Mouse (Mus musculus): ENCODE measurements around the gene Tesk1. TPM values are rescaled to one million over a fixed set of nuclear protein-coding genes. Genes with fewer than 3 reads are reported as not detected.

Tesk1 gene
- total and polyA plus RNA-seq, 2 experiments from 2014 or later = 18.9 to 184 TPM

DNA sequence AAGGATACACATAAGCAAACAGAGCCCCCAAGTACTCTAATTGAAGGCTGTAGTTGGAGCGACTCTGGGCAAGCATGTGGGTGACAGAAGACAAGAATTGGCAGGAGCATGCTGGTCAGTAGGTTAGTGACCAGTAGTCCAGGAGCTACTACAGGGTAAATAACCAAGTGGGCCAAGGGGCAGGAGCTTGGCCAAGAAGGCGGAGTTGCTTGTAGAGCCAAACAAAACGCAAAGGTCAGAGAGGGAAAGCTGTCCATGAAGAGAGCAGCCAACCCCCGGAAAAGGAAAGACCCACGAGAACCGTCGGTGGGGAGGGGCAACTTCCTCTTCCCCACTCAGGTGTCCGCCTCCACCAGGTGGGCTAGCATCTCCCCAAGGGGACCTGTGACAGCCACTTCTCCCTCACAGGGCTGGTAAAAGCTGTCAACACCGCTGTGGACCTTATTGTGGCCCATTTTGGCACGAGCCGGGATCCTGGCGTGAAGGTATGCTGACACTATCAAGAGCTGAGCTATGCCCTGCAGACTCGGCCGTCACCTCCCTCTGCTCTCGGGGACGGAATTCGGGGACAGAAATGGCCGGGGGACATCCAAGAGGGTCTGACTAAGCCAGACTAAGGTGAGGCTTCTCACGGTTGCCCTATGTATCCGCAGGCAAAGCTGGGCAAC is 18.3 kb upstream of the Tesk1 start:
- H3K9me3 ChIP-seq (ENCODE audit: low read length) = no peaks in the 10 kb centered on the region
- H3K27me3 ChIP-seq (ENCODE audit: insufficient read depth, low read length) = no peaks in the 10 kb centered on the region
- no peaks in the 10 kb centered on the region for H3K4me1 ChIP-seq (ENCODE audit: insufficient read depth, low read length)
- no peak overlapping the region for H3K9ac ChIP-seq (replicated peaks; ENCODE audit: low read length, poor library complexity, severe bottlenecking)
- H3K4me2 ChIP-seq (ENCODE audit: low read depth, low read length, poor library complexity, severe bottlenecking) = no peak overlapping the region
- DNase-seq (ENCODE audit: low spot score) = no peak
- TF ChIP-seq CTCF (IDR thresholded peaks at IDR 0.05) = no peak
- H3K4me3 ChIP-seq (ENCODE audit: low read depth, low read length) = no peak overlapping the region
- peaks cover 65% of the 10 kb centered on the region for H3K36me3 ChIP-seq (ENCODE audit: insufficient read depth, low read length)
- no peak overlapping the region for H3K27ac ChIP-seq (ENCODE audit: low read depth, low read length)
- WGBS = 92% methylated on average over 20 of the region's 20 CpGs
- ATAC-seq (ENCODE audit: low FRiP score) = no peak

DNA sequence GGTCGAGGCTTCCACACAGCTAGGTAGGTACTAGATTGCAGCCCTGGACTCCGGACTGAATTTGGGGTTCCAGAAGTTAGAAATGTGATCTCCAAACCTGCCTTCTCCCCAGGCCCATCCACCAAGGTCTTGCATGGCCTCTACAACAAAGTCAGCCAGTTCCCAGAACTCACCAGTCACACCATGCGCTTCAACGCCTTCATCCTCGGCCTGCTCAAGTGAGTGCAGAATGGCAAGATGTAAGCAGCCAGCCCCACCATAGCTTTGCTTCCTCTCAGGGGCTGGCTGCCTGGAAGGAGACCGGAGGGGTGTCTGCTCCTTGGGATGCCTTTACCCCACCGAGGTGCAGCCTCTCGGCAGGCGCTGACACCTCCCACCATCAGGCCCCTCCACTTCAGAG is 17.7 kb upstream of the Tesk1 start:
- TF ChIP-seq CTCF (IDR thresholded peaks at IDR 0.05) = no peak
- no peaks in the 10 kb centered on the region for H3K9me3 ChIP-seq (ENCODE audit: low read length)
- WGBS = 88% methylated on average over 9 of the region's 9 CpGs
- H3K36me3 ChIP-seq (ENCODE audit: insufficient read depth, low read length) = peaks cover 65% of the 10 kb centered on the region
- H3K4me2 ChIP-seq (ENCODE audit: low read depth, low read length, poor library complexity, severe bottlenecking) = no peak overlapping the region
- no peaks in the 10 kb centered on the region for H3K27me3 ChIP-seq (ENCODE audit: insufficient read depth, low read length)
- ATAC-seq (ENCODE audit: low FRiP score) (no peak), DNase-seq (ENCODE audit: low spot score) (no peak)
- H3K4me1 ChIP-seq (ENCODE audit: insufficient read depth, low read length) = no peaks in the 10 kb centered on the region
- no peak overlapping the region for H3K4me3 ChIP-seq (ENCODE audit: low read depth, low read length)
- no peak overlapping the region for H3K27ac ChIP-seq (ENCODE audit: low read depth, low read length)
- H3K9ac ChIP-seq (replicated peaks; ENCODE audit: low read length, poor library complexity, severe bottlenecking) = no peak overlapping the region

DNA sequence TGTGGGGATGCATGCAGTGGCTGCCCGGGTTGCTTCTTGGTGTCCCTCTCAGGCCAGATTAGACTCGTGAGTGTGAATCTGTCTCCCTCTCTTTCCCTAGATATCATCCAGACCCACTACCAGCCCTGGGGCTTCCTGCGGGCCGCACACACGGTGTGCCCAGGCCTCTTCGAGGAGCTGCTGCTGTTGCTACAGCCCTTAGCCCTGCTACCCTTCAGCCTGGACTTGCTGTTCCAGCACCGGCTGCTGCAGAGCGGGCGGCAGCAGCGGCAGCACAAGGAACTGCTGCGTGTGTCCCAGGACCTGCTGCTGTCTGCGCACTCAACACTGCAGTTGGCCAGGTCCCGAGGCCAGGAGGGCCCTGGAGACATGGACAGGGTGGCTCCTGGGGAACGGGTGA is 16.5 kb upstream of the Tesk1 start:
- H3K4me1 ChIP-seq (ENCODE audit: insufficient read depth, low read length) = no peaks in the 10 kb centered on the region
- no peaks in the 10 kb centered on the region for H3K27me3 ChIP-seq (ENCODE audit: insufficient read depth, low read length)
- no peaks in the 10 kb centered on the region for H3K9me3 ChIP-seq (ENCODE audit: low read length)
- no peak overlapping the region for H3K4me3 ChIP-seq (ENCODE audit: low read depth, low read length)
- DNase-seq (ENCODE audit: low spot score) (no peak), ATAC-seq (ENCODE audit: low FRiP score) (no peak)
- no peak overlapping the region for H3K9ac ChIP-seq (replicated peaks; ENCODE audit: low read length, poor library complexity, severe bottlenecking)
- no peak overlapping the region for H3K4me2 ChIP-seq (ENCODE audit: low read depth, low read length, poor library complexity, severe bottlenecking)
- TF ChIP-seq CTCF (IDR thresholded peaks at IDR 0.05) = no peak
- 31% methylated on average over 14 of the region's 14 CpGs for WGBS
- peaks cover 65% of the 10 kb centered on the region for H3K36me3 ChIP-seq (ENCODE audit: insufficient read depth, low read length)
- no peak overlapping the region for H3K27ac ChIP-seq (ENCODE audit: low read depth, low read length)

DNA sequence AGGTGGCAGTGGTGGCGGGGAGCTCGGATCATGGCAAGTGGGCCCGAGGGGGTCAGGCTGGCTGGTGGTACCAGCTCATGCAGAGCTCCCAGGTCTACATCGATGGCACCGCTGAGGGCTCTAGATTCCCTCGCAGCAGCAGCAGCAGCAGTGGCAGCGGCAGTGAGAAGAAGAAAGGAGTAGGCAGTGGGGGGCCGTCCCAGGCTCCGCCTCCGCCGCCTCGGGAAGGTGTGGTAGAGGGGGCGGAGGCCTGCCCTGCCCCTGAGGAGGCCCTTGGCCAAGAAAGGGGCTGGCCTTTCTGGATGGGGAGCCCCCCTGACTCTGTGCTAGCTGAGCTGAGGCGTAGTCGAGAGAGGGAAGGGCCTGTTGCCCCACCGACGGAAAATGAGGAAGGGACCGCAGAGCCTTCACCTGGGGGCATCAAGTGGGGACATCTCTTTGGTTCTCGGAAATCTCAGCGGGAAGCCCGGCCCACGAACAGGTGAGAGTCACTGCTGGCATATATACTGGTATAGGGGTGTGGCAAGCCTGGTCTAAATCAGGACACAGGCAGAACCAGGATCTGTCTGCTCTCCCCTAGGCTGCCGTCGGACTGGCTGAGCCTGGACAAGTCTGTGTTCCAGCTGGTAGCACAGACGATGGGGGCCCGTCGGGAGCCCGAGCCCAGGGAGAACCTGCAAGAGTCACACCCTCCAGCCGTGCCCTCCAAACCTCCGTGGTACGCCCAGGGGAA is 15.9 kb upstream of the Tesk1 start:
- Histone ChIP-seq H3K4me2 (ENCODE audit: low read depth, low read length, poor library complexity, severe bottlenecking) (no peak overlapping the region), H3K4me3 (ENCODE audit: low read depth, low read length) (no peak overlapping the region), H3K4me1 (ENCODE audit: insufficient read depth, low read length) (no peaks in the 10 kb centered on the region), H3K9me3 (ENCODE audit: low read length) (no peaks in the 10 kb centered on the region), H3K27ac (ENCODE audit: low read depth, low read length) (no peak overlapping the region), H3K27me3 (ENCODE audit: insufficient read depth, low read length) (no peaks in the 10 kb centered on the region), H3K9ac (replicated peaks; ENCODE audit: low read length, poor library complexity, severe bottlenecking) (0 out of 2 replicates have a peak overlapping the region, but pooled peaks have one; percentile 24), H3K36me3 (ENCODE audit: insufficient read depth, low read length) (peaks cover 65% of the 10 kb centered on the region)
- no peak for TF ChIP-seq CTCF (IDR thresholded peaks at IDR 0.05)
- 27% methylated on average over 31 of the region's 31 CpGs for WGBS
- no peak for DNase-seq (ENCODE audit: low spot score)
- ATAC-seq (ENCODE audit: low FRiP score) = no peak

DNA sequence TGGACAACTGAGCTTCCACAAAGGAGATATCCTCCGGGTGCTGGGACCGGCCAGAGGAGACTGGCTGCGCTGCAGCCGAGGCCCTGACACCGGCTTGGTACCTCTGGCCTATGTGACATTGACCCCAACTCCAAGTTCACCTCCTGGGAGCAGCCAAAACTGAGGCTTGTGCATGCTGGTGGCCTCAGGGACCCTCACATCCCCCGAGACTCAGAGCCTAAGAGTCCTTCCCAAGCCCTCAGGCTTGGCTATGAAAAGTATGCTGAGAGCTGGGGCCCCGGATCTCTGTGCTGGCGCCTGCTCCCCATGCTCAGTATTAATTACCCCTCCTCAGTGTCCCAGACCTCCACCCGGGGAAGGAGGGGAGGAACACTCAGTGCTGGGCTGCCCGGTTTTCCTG is 15.3 kb upstream of the Tesk1 start:
- 51% methylated on average over 10 of the region's 10 CpGs for WGBS
- Histone ChIP-seq H3K4me3 (ENCODE audit: low read depth, low read length) (no peak overlapping the region), H3K9ac (replicated peaks; ENCODE audit: low read length, poor library complexity, severe bottlenecking) (no peak overlapping the region), H3K27ac (ENCODE audit: low read depth, low read length) (no peak overlapping the region), H3K9me3 (ENCODE audit: low read length) (no peaks in the 10 kb centered on the region), H3K27me3 (ENCODE audit: insufficient read depth, low read length) (no peaks in the 10 kb centered on the region), H3K4me1 (ENCODE audit: insufficient read depth, low read length) (no peaks in the 10 kb centered on the region), H3K36me3 (ENCODE audit: insufficient read depth, low read length) (peaks cover 59% of the 10 kb centered on the region), H3K4me2 (ENCODE audit: low read depth, low read length, poor library complexity, severe bottlenecking) (no peak overlapping the region)
- ATAC-seq (ENCODE audit: low FRiP score) (0 out of 2 replicates have a peak, but pooled peaks have one; percentile 9), DNase-seq (ENCODE audit: low spot score) (no peak)
- no peak for TF ChIP-seq CTCF (IDR thresholded peaks at IDR 0.05)

DNA sequence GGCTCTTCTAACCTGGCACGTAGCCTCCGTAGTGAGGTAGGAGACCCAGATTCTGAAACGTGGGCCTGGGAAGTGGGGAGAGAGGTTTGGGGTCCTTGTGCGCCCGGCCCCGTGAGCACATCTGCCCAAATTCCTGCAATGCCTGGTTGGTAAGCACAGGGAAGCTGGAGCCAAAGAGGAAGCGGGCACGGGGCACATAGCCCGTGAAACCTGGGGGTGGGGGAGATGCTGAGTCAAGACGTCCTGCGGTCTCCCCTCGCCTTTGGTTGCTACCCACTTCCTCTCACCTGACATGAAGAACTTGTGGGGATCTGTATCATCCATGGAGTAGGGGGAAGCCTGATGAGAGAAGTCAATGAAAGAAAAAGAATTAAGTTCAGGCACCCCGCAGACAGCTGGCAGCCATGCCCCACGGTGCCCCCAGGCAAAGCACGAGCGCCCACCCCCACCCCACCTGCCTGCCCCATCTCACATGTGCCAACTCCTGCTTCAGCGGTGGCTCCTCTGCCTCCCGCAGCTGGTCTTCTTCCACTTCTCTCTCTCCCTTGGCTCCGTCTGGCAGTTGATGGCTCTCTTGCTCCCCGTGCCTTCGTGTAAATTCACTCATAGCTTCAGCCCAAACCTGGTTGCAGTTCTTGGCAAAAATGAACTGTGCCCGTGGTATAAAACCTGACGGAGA is 14.1 kb upstream of the Tesk1 start:
- H3K4me2 ChIP-seq (ENCODE audit: low read depth, low read length, poor library complexity, severe bottlenecking) = no peak overlapping the region; the same call in 1 of the 2 replicates
- no peak for DNase-seq (ENCODE audit: low spot score)
- no peaks in the 10 kb centered on the region for H3K27me3 ChIP-seq (ENCODE audit: insufficient read depth, low read length)
- no peak for ATAC-seq (ENCODE audit: low FRiP score)
- H3K9ac ChIP-seq (replicated peaks; ENCODE audit: low read length, poor library complexity, severe bottlenecking) = no peak overlapping the region
- H3K4me1 ChIP-seq (ENCODE audit: insufficient read depth, low read length) = no peaks in the 10 kb centered on the region
- 0 out of 2 replicates have a peak overlapping the region, but pooled peaks have one; percentile 26 for H3K27ac ChIP-seq (ENCODE audit: low read depth, low read length)
- peaks cover 47% of the 10 kb centered on the region for H3K36me3 ChIP-seq (ENCODE audit: insufficient read depth, low read length)
- H3K9me3 ChIP-seq (ENCODE audit: low read length) = no peaks in the 10 kb centered on the region
- no peak for TF ChIP-seq CTCF (IDR thresholded peaks at IDR 0.05)
- 30% methylated on average over 23 of the region's 23 CpGs for WGBS
- no peak overlapping the region for H3K4me3 ChIP-seq (ENCODE audit: low read depth, low read length)

Measured in midbrain, postnatal 0 days (tissue).